Mouse (Mus musculus): Measurements from ENCODE around the gene Stard13. TPM values are rescaled to one million over a fixed set of nuclear protein-coding genes. Genes with fewer than 3 reads are reported as not detected.

Stard13 gene
- total RNA-seq, 1 experiment from 2014 or later: not detected

GRCm38 (mm10) chr5:151154780-151155179 is 78.9 kb downstream of the Stard13 start:
- no peak for ATAC-seq (replicated peaks; ENCODE audit: insufficient number of reproducible peaks, low FRiP score, low TSS enrichment, poor library complexity, severe bottlenecking)

- ATAC-seq (replicated peaks; ENCODE audit: insufficient number of reproducible peaks, low FRiP score, low TSS enrichment, poor library complexity, severe bottlenecking): no peak
These were observed 79.6 kb downstream of the Stard13 start for GRCm38 (mm10) chr5:151154030-151154429.

GRCm38 (mm10) chr5:151151549-151151948 is 82.1 kb downstream of the Stard13 start:
- no peak for ATAC-seq (replicated peaks; ENCODE audit: insufficient number of reproducible peaks, low FRiP score, low TSS enrichment, poor library complexity, severe bottlenecking)

- ATAC-seq (replicated peaks; ENCODE audit: insufficient number of reproducible peaks, low FRiP score, low TSS enrichment, poor library complexity, severe bottlenecking): no peak
These were observed 84.1 kb downstream of the Stard13 start for GRCm38 (mm10) chr5:151149509-151149908.

GRCm38 (mm10) chr5:151148079-151148478 is 85.6 kb downstream of the Stard13 start:
- no peak for ATAC-seq (replicated peaks; ENCODE audit: insufficient number of reproducible peaks, low FRiP score, low TSS enrichment, poor library complexity, severe bottlenecking)

GRCm38 (mm10) chr5:151145807-151146206 is 87.8 kb downstream of the Stard13 start:
- no peak for ATAC-seq (replicated peaks; ENCODE audit: insufficient number of reproducible peaks, low FRiP score, low TSS enrichment, poor library complexity, severe bottlenecking)

GRCm38 (mm10) chr5:151143955-151144354 is 89.7 kb downstream of the Stard13 start:
- ATAC-seq (replicated peaks; ENCODE audit: insufficient number of reproducible peaks, low FRiP score, low TSS enrichment, poor library complexity, severe bottlenecking): no peak

GRCm38 (mm10) chr5:151142671-151143601 is 90.7 kb downstream of the Stard13 start:
- ATAC-seq (replicated peaks; ENCODE audit: insufficient number of reproducible peaks, low FRiP score, low TSS enrichment, poor library complexity, severe bottlenecking): no peak

GRCm38 (mm10) chr5:151142241-151142640 is 91.4 kb downstream of the Stard13 start:
- ATAC-seq (replicated peaks; ENCODE audit: insufficient number of reproducible peaks, low FRiP score, low TSS enrichment, poor library complexity, severe bottlenecking): no peak

- no peak for ATAC-seq (replicated peaks; ENCODE audit: insufficient number of reproducible peaks, low FRiP score, low TSS enrichment, poor library complexity, severe bottlenecking)
These were observed 95.7 kb downstream of the Stard13 start for GRCm38 (mm10) chr5:151137901-151138300.

- no peak for ATAC-seq (replicated peaks; ENCODE audit: insufficient number of reproducible peaks, low FRiP score, low TSS enrichment, poor library complexity, severe bottlenecking)
These were observed 96.3 kb downstream of the Stard13 start for GRCm38 (mm10) chr5:151137311-151137710.

- no peak for ATAC-seq (replicated peaks; ENCODE audit: insufficient number of reproducible peaks, low FRiP score, low TSS enrichment, poor library complexity, severe bottlenecking)
These were observed 97.7 kb downstream of the Stard13 start for GRCm38 (mm10) chr5:151135965-151136364.

- ATAC-seq (replicated peaks; ENCODE audit: insufficient number of reproducible peaks, low FRiP score, low TSS enrichment, poor library complexity, severe bottlenecking): no peak
These were observed 98.4 kb downstream of the Stard13 start for GRCm38 (mm10) chr5:151135078-151135826.

GRCm38 (mm10) chr5:151134202-151134601 is 99.4 kb downstream of the Stard13 start:
- no peak for ATAC-seq (replicated peaks; ENCODE audit: insufficient number of reproducible peaks, low FRiP score, low TSS enrichment, poor library complexity, severe bottlenecking)

GRCm38 (mm10) chr5:151133744-151134143 is 99.9 kb downstream of the Stard13 start:
- no peak for ATAC-seq (replicated peaks; ENCODE audit: insufficient number of reproducible peaks, low FRiP score, low TSS enrichment, poor library complexity, severe bottlenecking)

GRCm38 (mm10) chr5:151129762-151130161 is 103.9 kb downstream of the Stard13 start:
- ATAC-seq (replicated peaks; ENCODE audit: insufficient number of reproducible peaks, low FRiP score, low TSS enrichment, poor library complexity, severe bottlenecking): no peak

GRCm38 (mm10) chr5:151127298-151127717 is 106.3 kb downstream of the Stard13 start:
- ATAC-seq (replicated peaks; ENCODE audit: insufficient number of reproducible peaks, low FRiP score, low TSS enrichment, poor library complexity, severe bottlenecking): no peak

GRCm38 (mm10) chr5:151126608-151127005 is 107.0 kb downstream of the Stard13 start:
- ATAC-seq (replicated peaks; ENCODE audit: insufficient number of reproducible peaks, low FRiP score, low TSS enrichment, poor library complexity, severe bottlenecking): no peak

- ATAC-seq (replicated peaks; ENCODE audit: insufficient number of reproducible peaks, low FRiP score, low TSS enrichment, poor library complexity, severe bottlenecking): no peak; the same call in 1 of the 2 replicates
These were observed 107.5 kb downstream of the Stard13 start for GRCm38 (mm10) chr5:151125985-151126607.

Data from monocyte, adult 5-6 weeks (primary cell).